Mouse (Mus musculus) kidney, postnatal 14 days (tissue): ENCODE measurements around the gene Gse1.
A peak's percentile ranks its signal among the peaks of the same experiment; 100 is the strongest.

Source experiments
- DNase-seq: peaks from one replicate; pipeline ENCODE4 v3.0.0; 2022; ENCODE audit warnings: mixed read lengths

Gse1 gene

GRCm38 (mm10) chr8:120227891-120228591 is at the start of gene Gse1:
Gene Gse1, plus strand, starts transcription at chr8:120228456.
- DNase-seq, result peak; percentile 87

- peak; percentile 92 for DNase-seq
Measured at GRCm38 (mm10) chr8:120179027-120179431, 49.2 kb upstream of the Gse1 start.

DNA sequence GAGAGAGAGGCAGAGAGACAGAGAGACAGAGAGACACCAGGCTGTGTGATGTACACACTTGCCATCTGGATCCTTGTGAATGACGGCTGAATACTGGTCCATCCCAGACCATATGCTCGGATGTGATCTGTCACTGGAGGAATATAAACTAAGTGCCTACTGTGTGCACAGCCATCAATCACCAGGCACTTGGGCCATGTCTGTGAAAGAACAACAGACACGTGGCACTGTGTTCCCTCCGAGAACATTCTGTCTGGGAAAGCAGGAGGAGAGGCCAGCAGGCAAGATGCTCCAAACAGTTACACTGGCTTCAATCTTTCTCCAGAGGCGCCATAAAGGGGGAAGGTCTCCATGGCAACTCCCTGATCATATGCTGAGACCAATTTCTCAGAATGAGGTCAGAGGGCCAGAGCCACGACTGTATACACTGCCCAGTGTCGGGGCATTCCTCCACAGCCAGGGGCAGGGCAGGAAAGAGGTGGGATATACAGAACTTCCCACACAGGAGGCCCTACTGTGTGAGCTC is 47.7 kb upstream of the Gse1 start:
- no peak for DNase-seq

GRCm38 (mm10) chr8:120181274-120181673 is 47.0 kb upstream of the Gse1 start:
- DNase-seq, result no peak

DNA sequence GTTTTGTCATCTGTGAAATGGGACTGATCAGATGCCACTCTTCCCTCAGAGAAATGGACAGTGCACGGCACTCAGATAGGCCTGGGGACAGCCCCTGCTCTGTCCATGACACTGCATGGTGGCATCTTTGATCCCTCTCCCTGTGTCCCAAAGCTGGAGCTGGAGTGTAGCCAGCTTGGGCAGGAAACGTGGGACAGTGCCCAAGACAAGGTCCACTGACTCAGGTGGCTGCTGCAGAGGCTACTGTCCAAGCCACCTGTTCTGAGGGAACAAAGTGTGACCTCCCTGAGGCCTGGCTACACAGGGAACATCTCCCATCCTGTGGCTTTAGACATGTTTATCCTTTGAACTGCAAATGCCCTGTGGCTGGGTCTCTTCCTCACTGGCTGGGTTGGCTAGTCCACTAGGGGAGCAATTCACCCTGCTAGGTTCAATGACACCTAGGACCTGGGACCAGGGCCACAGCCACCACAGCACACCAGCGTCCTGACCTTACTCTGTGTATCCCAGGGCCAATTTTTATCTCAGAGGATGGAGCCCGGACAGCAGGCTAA is 46.3 kb upstream of the Gse1 start:
- DNase-seq, result no peak

- DNase-seq, result peak; percentile 63
Measured at GRCm38 (mm10) chr8:120184366-120184765, 43.9 kb upstream of the Gse1 start.

GRCm38 (mm10) chr8:120184850-120185792 is 43.1 kb upstream of the Gse1 start:
- peak; percentile 59 for DNase-seq

- DNase-seq, result peak; percentile 75
Measured at GRCm38 (mm10) chr8:120186454-120186853, 41.8 kb upstream of the Gse1 start.

- DNase-seq, result peak; percentile 83
Measured at GRCm38 (mm10) chr8:120188510-120188909, 39.7 kb upstream of the Gse1 start.

- peak; percentile 51 for DNase-seq
Measured at GRCm38 (mm10) chr8:120189440-120189839, 38.8 kb upstream of the Gse1 start.

DNA sequence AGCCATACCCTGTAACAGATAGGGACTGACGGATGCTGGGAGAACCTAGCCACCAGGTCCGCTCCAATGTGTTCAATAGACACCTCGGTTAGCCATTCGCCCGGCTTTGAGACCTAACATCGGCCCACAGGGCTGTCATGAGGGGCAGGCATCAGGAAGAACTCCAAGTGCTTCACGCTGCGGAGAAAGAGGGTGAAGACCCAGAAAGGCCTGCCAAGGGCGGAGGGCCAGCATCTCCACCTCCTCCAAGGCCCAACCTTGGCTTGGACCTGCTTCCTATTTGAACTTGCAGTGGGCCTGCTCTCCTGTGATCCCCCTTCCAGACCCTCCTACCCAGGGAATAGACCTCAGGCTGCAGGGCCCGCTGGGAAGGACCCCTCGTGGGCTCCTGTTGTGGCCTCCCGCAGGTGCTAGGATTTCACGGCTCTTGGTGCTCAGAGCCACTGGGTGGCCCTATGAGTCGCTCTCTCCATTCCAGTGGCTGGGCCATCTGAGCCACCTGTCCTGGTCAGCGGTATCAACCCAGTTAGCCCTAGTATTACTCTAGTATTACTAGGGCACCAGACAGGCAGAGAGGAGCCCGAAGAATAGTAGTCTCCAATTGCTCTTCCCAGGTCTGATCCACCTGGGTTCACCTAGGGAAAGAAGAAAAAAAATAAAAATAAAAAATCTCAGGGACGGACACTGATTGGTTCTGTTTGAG is 38.0 kb upstream of the Gse1 start:
- no peak for DNase-seq

DNA sequence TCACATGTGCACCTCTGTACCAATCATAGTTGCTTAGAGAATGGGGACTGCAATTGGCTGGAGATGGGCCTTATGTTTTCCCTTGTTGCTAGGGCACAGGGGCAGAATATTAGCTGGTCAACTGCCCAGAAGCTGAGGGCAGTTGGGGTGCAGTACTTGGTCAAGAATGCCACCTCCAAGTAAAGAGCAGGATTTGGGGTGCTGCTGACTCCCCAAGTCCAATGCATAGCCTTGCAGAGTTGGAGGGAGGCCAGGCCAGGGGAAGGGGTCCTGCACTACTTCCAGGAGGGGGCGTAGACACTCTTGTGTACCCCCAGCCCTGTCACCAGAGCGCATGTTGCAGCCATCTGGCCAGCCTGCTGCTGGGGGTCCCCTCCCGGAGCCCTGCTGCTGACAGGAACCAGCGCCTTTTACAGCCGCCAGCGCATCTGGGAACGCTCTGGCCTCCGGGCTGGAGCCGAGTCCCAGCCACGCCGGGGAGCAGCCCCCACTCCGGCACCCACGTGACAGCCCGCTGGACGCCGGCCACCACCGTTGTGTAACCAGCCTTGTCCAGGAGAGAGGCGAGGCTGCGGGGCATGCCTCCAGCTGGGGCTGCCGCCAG is 37.3 kb upstream of the Gse1 start:
- peak; percentile 94 for DNase-seq

- DNase-seq, result no peak
Measured at GRCm38 (mm10) chr8:120191633-120192032, 36.6 kb upstream of the Gse1 start.

- no peak for DNase-seq
Measured at GRCm38 (mm10) chr8:120192118-120192517, 36.1 kb upstream of the Gse1 start.

- no peak for DNase-seq
Measured at GRCm38 (mm10) chr8:120201351-120201750, 26.9 kb upstream of the Gse1 start.

DNA sequence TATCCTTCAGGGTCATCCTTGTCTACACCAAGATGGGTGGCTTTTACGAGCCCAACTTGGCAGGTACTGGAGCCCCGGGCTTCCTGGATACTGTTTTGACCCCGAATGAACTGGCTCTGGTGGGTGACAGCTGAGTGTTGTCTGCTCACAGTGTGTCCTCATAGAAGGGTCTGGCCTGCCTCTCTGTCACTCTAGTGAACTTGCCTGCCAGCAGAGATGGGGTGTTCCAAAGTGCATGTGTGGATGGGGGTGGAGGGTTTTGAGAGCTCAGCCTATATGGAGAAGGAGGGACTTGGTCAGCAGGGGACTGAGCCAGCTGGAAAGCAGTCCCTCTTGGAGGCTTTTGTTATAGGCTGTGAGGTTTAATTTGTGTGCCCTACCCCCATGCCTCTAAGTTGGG is 25.7 kb upstream of the Gse1 start:
- no peak for DNase-seq

- peak; percentile 84 for DNase-seq
Measured at GRCm38 (mm10) chr8:120204736-120205360, 23.4 kb upstream of the Gse1 start.

DNA sequence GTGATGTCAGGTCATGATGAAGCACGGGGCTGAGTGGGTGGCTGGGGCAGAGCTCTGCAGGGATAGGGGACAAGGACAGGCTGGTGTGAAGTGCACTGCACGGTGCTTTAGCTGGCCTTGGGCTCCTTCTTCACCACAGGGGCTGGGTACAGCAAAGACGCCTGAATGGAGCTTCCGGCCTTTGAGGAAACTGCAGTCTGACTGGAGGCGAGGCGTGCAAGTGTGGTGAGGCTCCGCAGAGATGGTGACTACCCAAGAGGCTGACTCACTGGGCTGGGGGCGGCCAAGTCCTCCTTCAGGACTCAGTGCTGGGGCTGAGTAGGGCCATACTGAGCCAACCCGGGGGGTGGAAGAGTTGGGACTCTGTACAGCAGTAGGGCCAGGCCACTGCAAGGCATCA is 22.3 kb upstream of the Gse1 start:
- no peak for DNase-seq

GRCm38 (mm10) chr8:120207364-120207763 is 20.9 kb upstream of the Gse1 start:
- DNase-seq, result no peak

DNA sequence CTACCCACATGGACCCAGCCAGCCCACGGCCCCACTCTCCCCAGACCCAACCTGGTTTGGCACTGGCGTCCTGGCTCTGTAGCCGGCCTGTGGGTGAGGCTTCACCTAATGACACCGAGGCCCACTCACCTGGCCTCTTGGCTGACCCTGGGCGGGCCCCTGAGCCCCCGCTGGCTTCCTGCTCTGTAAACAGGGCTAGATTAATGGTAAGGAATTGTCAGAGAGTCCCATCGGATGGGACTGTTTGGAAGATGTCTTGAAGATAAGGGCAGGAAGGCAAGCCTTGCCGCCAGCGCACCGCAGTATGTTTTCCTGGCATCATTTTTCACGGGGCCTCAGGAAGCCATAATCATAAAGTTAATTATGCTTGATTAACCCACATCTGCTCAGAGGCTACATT is 20.1 kb upstream of the Gse1 start:
- no peak for DNase-seq

- DNase-seq, result no peak
Measured at GRCm38 (mm10) chr8:120211345-120211744, 16.9 kb upstream of the Gse1 start.

DNA sequence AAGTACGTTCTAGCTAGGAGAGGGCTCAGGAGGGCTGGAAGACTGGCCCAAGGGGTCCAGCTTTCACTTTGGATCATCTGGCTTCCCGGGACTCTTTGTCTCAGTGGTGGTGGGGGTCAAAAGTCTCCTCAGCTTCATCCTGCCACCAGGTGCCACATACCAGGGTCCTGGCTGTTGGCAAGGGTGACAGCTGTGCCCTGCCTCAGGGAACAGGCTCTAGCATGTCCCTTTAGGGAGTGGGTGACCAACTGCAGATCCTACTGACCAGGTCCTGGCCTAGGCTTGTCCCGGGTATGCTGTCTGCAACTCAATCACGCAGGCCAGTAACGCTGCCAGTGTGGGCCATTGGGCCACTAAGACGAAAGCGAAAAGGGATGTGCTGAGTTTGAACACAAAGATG is 15.7 kb upstream of the Gse1 start:
- no peak for DNase-seq
